Mouse (Mus musculus) brain, embryonic 14.5 days (tissue): ENCODE data around the gene Fgf14. TPM values are rescaled to one million over a fixed set of nuclear protein-coding genes. Genes with fewer than 3 reads are reported as not detected.

Experiments
- DNase-seq: peaks from one replicate; pipeline ENCODE4 v3.0.0-alpha.2; 2011; ENCODE audit warnings: low read depth
- CTCF ChIP-seq: fragments of 200-500 bp; IDR thresholded peaks from 2 replicates; pipeline ENCODE4 v1.5.1; 2012; ENCODE audit warnings: inconsistent platforms, mild to moderate bottlenecking, moderate library complexity, borderline replicate concordance; ENCODE audit not compliant: insufficient read depth, insufficient read length; ENCODE audit errors: extremely low read depth
- POLR2A ChIP-seq: fragments of 200-500 bp; IDR thresholded peaks from 2 replicates; pipeline ENCODE4 v1.6.1; 2012; ENCODE audit warnings: mild to moderate bottlenecking, inconsistent platforms, borderline replicate concordance; ENCODE audit not compliant: poor library complexity, insufficient read depth, insufficient read length, severe bottlenecking; ENCODE audit errors: extremely low read depth
- polyA plus RNA-seq: library from polyadenylated mRNA; depleted of rRNA; stranded (reverse); fragments of >200 nt; gene quantifications from 2 replicates; pipeline ENCODE4 v1.2.3, GENCODE M21; 2012; rRNA removed

The Fgf14 gene
- 10.9 and 13.4 TPM in 2 replicates for polyA plus RNA-seq

DNA sequence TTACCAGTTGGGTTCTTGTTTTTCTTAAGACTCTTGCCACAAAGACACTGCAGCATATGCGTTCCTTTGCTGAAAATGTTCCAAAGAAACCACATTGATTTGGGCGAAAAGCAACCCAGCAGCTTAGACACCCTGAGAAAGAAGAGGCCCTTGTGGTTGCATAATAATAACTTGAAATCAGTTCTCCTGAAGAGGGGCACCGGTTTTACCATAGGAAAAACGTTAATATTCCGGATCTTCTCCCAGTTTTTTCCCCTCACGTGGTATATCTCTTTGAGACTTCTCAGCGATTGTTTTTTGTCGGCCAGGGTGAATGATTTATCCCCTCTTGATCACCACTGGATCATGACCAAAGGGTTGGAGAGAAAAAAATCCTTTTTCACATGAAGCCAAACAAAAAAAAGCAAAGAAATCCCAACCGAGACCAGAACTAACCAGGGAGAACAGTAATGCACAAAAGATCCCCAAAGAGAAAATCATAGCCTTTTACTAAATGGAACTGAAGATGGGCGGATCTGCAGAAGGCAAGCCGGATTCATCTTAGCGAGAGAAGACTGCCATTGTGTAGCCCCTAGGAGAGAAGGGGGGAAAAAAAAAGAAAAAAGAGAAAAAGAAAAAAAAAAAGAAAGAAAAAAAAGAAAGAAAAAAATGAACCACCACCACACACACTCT, at the start of gene Fgf14:
Gene Fgf14 (minus strand): TSS at position 622 of the 672 bp plus-strand sequence.
- TF ChIP-seq CTCF (no peak), POLR2A (no peak)
- peak; percentile 48 for DNase-seq

DNA sequence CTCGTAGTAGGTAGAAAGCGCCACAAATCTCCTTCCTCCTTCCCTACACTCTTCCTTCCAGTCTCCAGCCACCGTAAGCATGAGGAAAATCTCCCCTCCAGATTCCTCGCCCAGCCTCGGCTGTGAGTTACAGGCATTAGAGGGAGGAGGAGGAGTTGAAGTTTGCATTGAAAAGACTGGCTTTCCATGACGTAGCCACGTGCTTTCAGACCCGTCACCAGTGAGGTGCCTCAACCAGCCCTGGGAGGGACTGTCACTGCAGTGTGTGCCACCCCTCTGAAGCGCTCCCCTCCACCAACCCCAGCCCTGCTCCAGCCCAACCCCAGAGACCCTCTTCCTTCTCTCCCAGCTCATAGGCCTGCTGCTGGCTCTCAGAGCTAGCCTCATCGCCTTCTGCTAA, 452 bp upstream of the Fgf14 start:
- TF ChIP-seq CTCF (no peak), POLR2A (no peak)
- peak; percentile 94 for DNase-seq

GRCm38 (mm10) chr14:124675654-124676505, 1.0 kb downstream of the Fgf14 start:
- TF ChIP-seq POLR2A = no peak
- no peak for TF ChIP-seq CTCF
- peak; percentile 73 for DNase-seq

- DNase-seq = peak; percentile 48
- TF ChIP-seq POLR2A (no peak), CTCF (no peak)
These were observed 1.7 kb downstream of the Fgf14 start for GRCm38 (mm10) chr14:124675142-124675653.

DNA sequence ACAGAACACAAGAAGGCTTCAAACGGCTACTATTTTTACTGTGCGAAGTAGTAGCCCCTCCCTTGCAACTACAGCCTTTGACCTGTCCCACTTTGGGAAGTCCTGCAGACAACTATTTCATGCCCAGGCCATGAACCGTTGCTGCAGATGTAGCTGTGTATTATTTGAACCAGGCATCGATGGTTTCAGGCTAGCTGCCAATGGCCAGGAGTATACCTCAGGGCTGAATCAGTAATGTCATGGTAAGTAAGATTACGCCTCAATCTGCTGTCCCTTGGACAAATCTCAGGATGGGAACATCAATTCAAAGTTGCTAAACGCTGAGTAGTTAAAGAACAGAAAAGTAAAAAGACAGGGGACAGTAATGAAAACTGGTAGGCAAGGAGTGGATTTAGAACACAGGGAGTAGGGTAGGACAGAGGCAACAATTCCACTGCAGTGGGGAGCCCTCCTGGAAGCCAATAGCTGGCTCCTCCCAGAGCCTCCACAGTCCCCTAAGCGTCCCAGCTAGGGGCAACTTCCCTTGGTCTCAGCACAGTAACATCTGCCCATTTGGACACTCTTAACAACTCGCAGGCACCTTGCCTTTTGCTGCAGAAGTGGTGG, 2.3 kb downstream of the Fgf14 start:
- peak; percentile 17 for DNase-seq
- TF ChIP-seq POLR2A (no peak), CTCF (no peak)

- peak; percentile 92 for DNase-seq
- TF ChIP-seq POLR2A (no peak), CTCF (no peak)
These were observed 7.2 kb downstream of the Fgf14 start for GRCm38 (mm10) chr14:124669739-124670138.

- TF ChIP-seq CTCF = no peak
- peak; percentile 1 for DNase-seq
These were observed 34.1 kb downstream of the Fgf14 start for GRCm38 (mm10) chr14:124642822-124643221.

DNA sequence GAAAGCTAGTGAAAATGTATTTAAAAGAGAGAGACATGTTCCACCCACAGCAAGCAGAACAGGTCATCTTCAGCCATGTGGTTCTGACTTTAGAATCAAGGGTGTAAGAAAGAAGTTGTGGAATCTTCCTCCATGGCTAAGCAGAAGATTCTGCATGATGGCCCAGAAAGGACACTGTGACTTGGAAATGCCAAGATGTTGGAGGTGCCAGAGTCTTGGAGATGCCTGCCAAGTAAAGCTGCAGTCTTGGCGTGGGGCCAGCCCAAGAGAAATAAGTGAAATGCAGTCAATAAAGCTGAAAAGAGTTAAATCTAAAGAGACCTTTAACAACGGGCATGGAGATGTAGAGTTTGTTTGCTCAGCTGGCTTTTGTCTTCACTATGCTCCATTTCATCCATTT, 42.0 kb downstream of the Fgf14 start:
- no peak for TF ChIP-seq CTCF
- TF ChIP-seq POLR2A = no peak
- peak; percentile 30 for DNase-seq

DNA sequence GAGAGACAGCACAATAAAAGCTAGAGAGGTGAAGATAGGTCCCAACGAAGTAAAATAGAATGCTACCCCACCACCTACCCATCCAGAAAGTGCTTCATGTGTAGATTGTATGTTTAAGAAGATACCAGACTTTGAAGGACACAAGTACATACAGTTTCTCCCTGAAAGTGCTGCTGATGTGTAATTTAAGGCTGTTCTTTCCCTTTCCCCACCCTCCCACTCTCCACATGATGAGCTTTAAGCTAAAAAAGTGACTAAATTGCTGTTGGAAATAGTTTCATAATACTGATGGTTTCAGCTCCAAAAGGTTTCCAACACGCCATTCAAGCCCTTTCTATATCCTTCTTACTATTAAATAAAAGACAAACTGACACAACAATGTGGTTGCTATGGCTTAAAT, 63.5 kb downstream of the Fgf14 start:
- no peak for TF ChIP-seq POLR2A
- TF ChIP-seq CTCF = no peak
- no peak for DNase-seq

DNA sequence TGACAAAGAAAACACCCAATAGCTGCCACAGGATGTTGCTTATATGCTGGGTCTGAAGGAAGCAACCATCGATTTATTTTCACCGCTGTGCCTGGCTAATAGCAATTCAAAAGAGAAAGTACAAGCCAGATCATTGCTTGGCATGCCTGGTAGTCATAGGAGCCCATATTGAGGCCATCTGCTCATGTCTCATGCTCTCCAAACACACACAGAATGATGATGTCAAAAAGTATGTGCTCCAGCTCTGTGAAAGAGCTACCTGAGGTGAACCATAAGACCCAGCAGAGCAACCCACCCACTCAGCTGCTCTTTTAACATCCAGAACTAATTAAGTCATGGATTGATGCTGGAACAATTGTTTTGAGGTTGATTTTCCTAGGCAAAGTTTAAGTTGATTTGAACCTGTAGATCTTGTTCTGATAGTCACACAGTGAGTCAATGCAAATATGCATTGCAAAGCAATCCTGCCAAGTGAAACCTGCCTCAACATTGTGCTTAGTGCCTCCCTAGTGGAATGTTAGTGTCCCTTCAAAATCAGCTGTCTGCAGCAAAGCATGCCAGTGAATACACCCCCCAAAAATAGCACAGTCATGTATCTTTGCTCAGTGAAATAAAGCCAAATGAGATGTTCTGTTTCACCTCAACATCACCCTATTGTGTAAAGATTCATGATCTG, 70.8 kb downstream of the Fgf14 start:
- peak; percentile 22 for DNase-seq
- TF ChIP-seq CTCF (no peak), POLR2A (no peak)
